Mouse (Mus musculus) hindlimb bud, embryonic 11.5 days (tissue): ENCODE measurements around the gene Sult6b2.

Experiments used
- DNase-seq: peaks from one replicate; pipeline ENCODE4 v3.0.0-alpha.2; 2012; ENCODE audit warnings: low read depth, low spot score; ENCODE audit errors: extremely low spot score

Gene Sult6b2

DNA sequence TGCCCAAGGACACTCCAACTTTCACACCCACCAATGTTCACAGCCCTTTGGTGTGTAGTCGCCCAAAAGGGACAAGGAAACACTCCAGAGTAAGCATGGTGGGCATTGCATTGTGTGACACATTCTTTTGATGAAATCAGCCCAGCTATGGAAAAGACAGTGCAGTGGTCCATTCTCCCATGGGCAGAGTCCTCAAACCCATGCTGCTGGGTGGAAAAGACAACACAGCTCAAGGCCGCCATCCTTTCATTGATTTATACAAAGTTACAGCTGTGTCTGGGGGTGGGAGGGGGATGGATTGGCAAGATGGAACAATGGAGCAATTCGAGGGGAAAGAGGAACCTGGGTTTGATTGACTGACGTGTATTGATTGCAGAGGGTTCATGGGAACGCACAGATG, 8.7 kb upstream of the Sult6b2 start:
- DNase-seq = no peak

DNA sequence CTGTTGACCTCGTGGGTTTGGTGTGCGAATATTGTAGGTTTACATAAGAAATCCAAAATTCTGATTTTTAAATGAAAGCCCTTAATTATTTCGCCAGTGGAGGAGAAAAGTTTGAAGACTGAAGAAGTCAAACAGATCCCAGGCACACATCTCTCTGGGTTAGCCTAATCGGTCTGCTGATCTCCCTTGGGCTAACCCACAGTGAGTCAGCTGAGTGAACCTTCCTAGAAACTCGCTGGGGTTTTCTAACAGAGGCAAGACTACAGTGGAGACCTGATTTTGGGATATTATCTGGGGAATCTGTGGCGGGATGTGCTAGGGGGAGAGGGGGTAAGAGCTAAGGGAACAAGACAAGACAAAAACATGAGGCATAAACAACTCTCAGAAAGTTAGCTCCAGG, 5.9 kb upstream of the Sult6b2 start:
- no peak for DNase-seq

DNA sequence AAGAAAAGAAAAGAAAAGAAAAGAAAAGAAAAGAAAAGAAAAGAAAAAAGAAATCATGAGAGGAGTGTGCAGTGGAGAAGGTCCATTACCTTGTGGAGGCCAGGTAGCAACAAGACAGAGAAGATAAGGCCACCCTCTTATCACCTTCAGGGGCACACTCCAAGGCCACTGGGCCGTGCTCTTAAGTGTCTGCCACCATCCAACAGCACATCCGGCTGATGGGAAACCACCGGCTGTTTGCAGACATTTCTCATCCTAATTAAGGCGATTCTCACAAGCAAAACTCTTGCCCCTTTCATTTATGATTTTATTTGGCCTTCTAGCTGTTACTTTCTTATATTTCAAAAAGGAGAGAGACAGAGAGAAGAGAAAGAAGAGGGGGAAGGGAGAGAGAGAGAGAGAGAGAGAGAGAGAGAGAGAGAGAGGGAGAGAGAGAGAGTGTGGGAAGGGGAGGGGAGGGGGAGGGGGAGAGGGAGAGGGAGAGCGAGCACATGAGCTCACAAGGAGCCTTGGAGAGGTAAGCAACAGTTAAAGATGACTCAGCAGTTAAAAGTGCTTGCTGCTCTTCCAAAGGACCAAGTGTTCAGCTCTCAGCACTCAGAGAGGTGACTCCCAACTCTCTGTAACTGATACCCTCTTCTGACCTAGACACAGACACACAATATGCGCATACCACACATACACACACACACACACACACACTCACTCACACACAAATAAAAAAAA, 5.2 kb upstream of the Sult6b2 start:
- DNase-seq = no peak

- DNase-seq = no peak
Measured at GRCm38 (mm10) chr6:142806326-142806725, 2.0 kb upstream of the Sult6b2 start.

GRCm38 (mm10) chr6:142802617-142803525, 1.4 kb downstream of the Sult6b2 start:
- DNase-seq = no peak

GRCm38 (mm10) chr6:142801687-142802086, 2.6 kb downstream of the Sult6b2 start:
- no peak for DNase-seq

GRCm38 (mm10) chr6:142799704-142800374, 4.5 kb downstream of the Sult6b2 start:
- DNase-seq = no peak

- no peak for DNase-seq
Measured at GRCm38 (mm10) chr6:142798837-142799236, 5.5 kb downstream of the Sult6b2 start.

- DNase-seq = no peak
Measured at GRCm38 (mm10) chr6:142797996-142798395, 6.3 kb downstream of the Sult6b2 start.

DNA sequence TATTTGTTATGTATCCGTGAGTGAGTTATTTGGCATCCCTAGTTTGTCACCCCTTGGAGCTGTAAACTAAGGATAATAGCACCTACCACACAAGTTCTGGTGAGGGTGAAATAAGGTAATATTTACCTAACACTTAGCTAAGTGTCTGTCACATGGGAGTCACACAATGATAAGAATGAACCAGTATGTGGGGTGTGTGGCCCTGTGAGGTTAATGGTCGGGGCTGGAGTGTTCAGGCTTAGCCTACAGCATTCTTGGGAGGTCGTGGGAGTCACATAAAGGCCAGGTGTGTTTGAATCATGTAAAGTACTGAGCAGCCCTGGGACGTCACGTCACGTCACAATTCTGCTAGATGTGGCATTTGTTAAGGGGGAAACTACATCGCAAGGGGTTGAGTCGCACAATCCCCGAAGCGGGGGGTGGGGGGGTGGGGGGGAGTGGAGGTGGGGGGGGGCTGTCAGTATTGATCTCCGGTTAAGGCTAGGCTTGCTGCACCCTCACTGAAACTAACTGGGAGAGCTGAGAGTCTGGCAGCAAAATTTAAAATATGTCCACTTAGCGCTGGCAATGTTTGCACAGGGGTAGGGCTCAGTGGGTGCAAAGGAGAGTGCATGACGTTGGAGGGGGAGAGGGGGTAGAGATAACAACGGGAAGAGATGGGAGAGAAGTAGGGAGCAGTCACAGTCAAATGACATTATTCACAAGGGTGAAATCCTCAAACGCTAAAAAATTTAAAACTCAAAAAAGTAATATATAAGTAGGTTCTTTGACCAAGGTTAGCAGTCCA, 8.5 kb downstream of the Sult6b2 start:
- no peak for DNase-seq

- no peak for DNase-seq
Measured at GRCm38 (mm10) chr6:142795087-142795486, 9.2 kb downstream of the Sult6b2 start.

DNA sequence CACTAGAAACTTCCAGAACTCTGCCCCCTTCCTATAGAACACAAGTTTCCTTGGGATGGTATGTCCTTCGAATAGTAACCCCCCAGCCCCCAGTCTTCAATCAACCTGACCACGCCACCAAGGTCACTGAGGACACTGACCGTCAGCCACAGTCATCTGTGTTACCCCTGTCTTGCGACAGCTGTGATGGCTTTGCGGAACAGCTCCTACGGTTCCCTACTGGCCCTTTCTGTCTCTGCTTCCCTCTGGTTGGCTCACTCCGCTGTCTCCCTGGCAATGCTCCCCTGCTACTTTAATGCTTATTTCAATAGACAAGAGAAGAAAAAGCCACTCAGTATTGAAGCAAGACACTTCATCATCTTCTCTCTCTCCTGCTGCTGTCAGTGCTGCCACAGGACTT, 10.8 kb downstream of the Sult6b2 start:
- DNase-seq = no peak

- DNase-seq = no peak
Measured at GRCm38 (mm10) chr6:142792241-142792968, 11.9 kb downstream of the Sult6b2 start.

- DNase-seq = no peak
Measured at GRCm38 (mm10) chr6:142789736-142790135, 14.6 kb downstream of the Sult6b2 start.

DNA sequence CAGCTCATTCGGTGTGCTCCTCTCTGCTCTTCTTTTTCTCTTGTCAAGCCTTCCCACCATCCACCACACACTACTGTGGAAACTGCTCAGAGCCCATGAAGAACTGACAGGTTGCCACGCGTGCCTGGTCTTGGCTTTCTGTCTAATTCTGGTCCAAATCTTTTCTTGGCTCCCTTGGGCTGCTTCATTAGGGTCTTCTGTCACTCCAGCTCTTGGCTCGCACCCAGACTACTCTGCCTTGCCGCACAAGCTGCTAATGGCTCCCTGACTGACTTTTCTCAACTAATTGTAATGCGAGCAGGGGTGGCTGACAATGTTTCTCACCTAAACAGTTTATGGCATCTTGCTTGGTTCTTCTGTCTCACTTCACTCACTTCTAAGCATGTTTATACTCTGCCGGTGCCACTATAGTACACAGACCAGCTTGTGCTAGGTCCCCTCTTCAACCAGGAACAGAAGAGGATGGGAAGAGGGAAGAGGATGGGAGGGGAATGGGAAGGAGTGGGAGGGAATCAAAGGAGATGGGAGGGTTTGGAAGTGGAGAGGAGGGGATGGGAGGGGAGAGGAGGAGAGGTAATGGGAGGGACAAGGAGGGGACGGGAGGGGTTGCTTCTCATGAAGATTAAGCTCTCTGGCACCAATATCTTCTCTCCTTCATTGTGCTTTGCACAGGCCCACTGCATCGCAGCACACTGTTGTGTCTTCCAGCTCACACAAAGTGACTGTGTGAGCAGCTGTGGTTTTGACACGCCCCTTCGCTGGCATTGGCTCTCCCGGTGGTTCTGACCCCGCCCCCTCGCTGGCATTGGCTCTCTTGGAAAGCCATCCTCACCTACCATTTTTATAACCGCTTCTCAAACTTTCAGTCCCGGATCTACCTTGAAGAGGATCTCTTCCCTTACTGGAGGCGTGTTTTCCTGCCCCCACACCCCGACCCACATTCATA, 16.0 kb downstream of the Sult6b2 start:
- DNase-seq = no peak

DNA sequence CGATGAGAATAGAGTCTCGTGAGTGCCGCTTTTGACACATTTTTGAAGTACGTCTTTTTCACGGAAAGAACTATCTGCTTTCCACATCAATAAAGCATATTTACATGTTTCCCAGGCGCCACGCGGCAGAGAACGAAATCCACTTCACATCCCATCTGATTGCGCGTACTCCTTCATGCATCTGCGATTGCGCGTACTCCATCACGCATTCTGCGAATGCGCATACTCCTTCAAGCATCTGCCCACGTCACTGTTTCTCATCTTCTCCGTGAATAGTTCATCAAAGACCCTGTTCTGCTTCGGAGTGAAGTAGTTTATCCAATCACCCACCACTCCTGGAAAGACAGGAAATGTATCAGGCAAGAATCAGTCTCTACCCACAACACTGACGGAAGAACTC, 18.2 kb downstream of the Sult6b2 start:
- no peak for DNase-seq

- DNase-seq = peak; percentile 47
Measured at GRCm38 (mm10) chr6:142785343-142785742, 19.0 kb downstream of the Sult6b2 start.

GRCm38 (mm10) chr6:142781286-142781685, 23.0 kb downstream of the Sult6b2 start:
- DNase-seq = no peak

DNA sequence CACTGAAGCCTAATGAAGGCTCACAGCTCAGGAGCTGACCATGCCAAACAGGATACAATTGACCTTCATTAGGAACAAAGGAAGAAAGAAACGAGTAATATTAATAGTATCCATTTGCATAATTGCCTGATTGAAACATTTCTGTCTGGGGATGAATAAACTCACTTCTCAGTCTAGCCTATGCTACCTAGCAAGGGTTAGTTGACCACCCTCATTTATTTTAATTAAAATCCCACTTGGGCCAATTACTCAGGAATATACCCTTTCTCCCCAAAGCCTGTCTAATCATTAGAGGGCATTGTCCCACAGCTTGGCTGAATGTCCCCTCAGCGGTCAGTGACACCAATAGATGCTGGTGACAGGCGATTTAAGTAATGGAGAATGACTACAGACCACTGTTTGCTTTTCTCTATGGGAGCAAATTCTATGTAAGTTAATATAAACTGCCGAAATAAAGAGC, 23.7 kb downstream of the Sult6b2 start:
- no peak for DNase-seq
